Mouse (Mus musculus): ENCODE data around the gene Defb11. TPM values are rescaled to one million over a fixed set of nuclear protein-coding genes. Genes with fewer than 3 reads are reported as not detected.
"Not testable (repeated sequence)": the region's sequence is repeated elsewhere in the genome, so short reads cannot be mapped to it uniquely, and the experiment has no call there.

Gene Defb11
- not detected in 2 replicates for polyA plus RNA-seq (2012; ENCODE audit: insufficient read depth, insufficient read length, missing spikeins)

DNA sequence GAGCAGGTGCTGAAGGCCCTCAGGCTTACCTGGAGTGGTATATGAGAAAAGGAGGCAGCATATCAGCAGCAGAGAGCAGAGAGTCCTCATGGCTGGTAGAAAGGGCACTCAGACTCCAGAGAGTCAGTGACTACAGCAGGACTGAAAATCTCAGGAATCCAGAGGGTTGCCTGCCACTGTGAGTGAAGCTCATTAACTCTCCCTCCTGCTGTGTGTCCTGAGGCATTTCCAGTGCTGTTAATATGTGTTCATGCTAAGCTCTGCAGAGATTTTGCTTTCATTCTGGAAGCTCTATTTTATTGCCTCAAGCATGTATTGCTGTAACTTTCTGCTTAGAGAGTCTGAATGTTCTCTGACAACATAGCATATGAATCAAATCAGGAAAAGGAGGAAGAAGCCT is at the start of gene Defb11:
TSS of gene Defb11 (minus strand) at position 123 of the 400 bp plus-strand sequence.
- H3K27ac ChIP-seq (replicated peaks; ENCODE audit: low read depth, low read length); H3K4me1 ChIP-seq (ENCODE audit: control insufficient read depth, insufficient read depth, insufficient read length, low read length); H3K4me3 ChIP-seq (ENCODE audit: insufficient read depth, low read depth, low read length): not testable (repeated sequence)

GRCm38 (mm10) chr8:21955321-21955720 is 49.1 kb upstream of the Defb11 start:
- Histone ChIP-seq H3K4me1 (ENCODE audit: control insufficient read depth, insufficient read depth, insufficient read length, low read length) (no peaks in the 10 kb centered on the region), H3K27ac (replicated peaks; ENCODE audit: low read depth, low read length) (no peak overlapping the region), H3K4me3 (ENCODE audit: insufficient read depth, low read depth, low read length) (no peak overlapping the region)

GRCm38 (mm10) chr8:21947311-21948017 is 41.3 kb upstream of the Defb11 start:
- Histone ChIP-seq H3K4me3 (ENCODE audit: insufficient read depth, low read depth, low read length) (no peak overlapping the region), H3K27ac (replicated peaks; ENCODE audit: low read depth, low read length) (no peak overlapping the region), H3K4me1 (ENCODE audit: control insufficient read depth, insufficient read depth, insufficient read length, low read length) (no peaks in the 10 kb centered on the region)

- H3K27ac ChIP-seq (replicated peaks; ENCODE audit: low read depth, low read length): no peak within 1 kb of the TSS
- no peaks in the 10 kb centered on the region for H3K4me1 ChIP-seq (ENCODE audit: control insufficient read depth, insufficient read depth, insufficient read length, low read length)
- no peak within 1 kb of the TSS for H3K4me3 ChIP-seq (ENCODE audit: insufficient read depth, low read depth, low read length)
These were observed 40.2 kb upstream of the Defb11 start, which contains the start of gene Defb13 for GRCm38 (mm10) chr8:21946462-21946861. Gene Defb13 (plus strand): TSS chr8:21946762.

- not testable (repeated sequence) for H3K4me3 ChIP-seq (ENCODE audit: insufficient read depth, low read depth, low read length); H3K27ac ChIP-seq (replicated peaks; ENCODE audit: low read depth, low read length); H3K4me1 ChIP-seq (ENCODE audit: control insufficient read depth, insufficient read depth, insufficient read length, low read length)
These were observed 31.8 kb upstream of the Defb11 start, which contains the start of gene Defb35 for GRCm38 (mm10) chr8:21938052-21938451. Gene Defb35 (plus strand): TSS chr8:21938352.

GRCm38 (mm10) chr8:21932610-21933009 is 26.4 kb upstream of the Defb11 start, which contains the start of gene Defb15:
Gene Defb15 (minus strand): TSS chr8:21932710.
- H3K4me1 ChIP-seq (ENCODE audit: control insufficient read depth, insufficient read depth, insufficient read length, low read length): no peaks in the 10 kb centered on the region
- no peak within 1 kb of the TSS for H3K27ac ChIP-seq (replicated peaks; ENCODE audit: low read depth, low read length)
- no peak within 1 kb of the TSS for H3K4me3 ChIP-seq (ENCODE audit: insufficient read depth, low read depth, low read length)

GRCm38 (mm10) chr8:21930754-21931153 is 24.5 kb upstream of the Defb11 start:
- H3K4me1 ChIP-seq (ENCODE audit: control insufficient read depth, insufficient read depth, insufficient read length, low read length); H3K27ac ChIP-seq (replicated peaks; ENCODE audit: low read depth, low read length); H3K4me3 ChIP-seq (ENCODE audit: insufficient read depth, low read depth, low read length): not testable (repeated sequence)

GRCm38 (mm10) chr8:21915625-21916024 is 9.4 kb upstream of the Defb11 start:
- Histone ChIP-seq H3K27ac (replicated peaks; ENCODE audit: low read depth, low read length) (no peak overlapping the region), H3K4me3 (ENCODE audit: insufficient read depth, low read depth, low read length) (no peak overlapping the region), H3K4me1 (ENCODE audit: control insufficient read depth, insufficient read depth, insufficient read length, low read length) (no peaks in the 10 kb centered on the region)

- H3K4me1 ChIP-seq (ENCODE audit: control insufficient read depth, insufficient read depth, insufficient read length, low read length): no peaks in the 10 kb centered on the region
- no peak overlapping the region for H3K27ac ChIP-seq (replicated peaks; ENCODE audit: low read depth, low read length)
- no peak overlapping the region for H3K4me3 ChIP-seq (ENCODE audit: insufficient read depth, low read depth, low read length)
These were observed 6.3 kb upstream of the Defb11 start for GRCm38 (mm10) chr8:21912554-21912953.

DNA sequence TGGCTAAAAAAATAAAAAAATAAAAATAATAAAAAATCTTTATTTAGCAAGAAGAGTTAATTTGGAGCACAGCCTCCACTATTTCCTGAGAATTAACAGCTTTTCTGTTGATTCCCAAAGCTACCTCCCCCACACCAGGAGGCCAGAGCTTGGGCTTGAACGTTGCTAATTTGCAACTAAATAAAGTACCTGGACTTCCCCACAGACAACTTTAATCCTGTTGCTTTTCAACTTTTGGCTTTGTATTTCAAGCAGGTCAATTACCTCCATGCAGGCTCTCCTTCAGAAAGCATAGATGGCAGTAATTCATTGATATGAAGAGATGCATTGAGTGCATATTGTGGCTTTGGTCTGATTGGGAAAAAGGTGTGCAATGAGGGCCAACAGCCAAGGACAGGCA is 5.7 kb upstream of the Defb11 start:
- no peaks in the 10 kb centered on the region for H3K4me1 ChIP-seq (ENCODE audit: control insufficient read depth, insufficient read depth, insufficient read length, low read length)
- no peak overlapping the region for H3K27ac ChIP-seq (replicated peaks; ENCODE audit: low read depth, low read length)
- no peak overlapping the region for H3K4me3 ChIP-seq (ENCODE audit: insufficient read depth, low read depth, low read length)

DNA sequence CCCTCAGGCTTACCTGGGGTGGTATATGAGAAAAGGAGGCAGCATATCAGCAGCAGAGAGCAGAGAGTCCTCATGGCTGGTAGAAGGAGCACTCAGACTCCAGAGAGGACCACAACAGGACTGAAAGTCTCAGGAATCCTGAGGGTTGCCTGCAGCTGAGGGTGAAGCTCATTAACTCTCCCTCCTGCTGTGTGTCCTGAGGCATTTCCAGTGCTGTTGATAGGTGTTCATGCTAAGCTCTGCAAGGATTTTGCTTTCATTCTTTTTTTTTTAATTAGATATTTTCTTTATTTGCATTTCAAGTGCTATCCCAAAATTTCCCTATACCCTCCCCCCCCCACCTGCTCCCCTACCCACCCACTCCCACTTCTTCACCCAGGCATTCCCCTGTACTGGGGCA is 20.9 kb downstream of the Defb11 start, which contains the start of gene Defb9:
TSS of gene Defb9 (minus strand) at position 101 of the 400 bp plus-strand sequence.
- not testable (repeated sequence) for H3K4me1 ChIP-seq (ENCODE audit: control insufficient read depth, insufficient read depth, insufficient read length, low read length); H3K4me3 ChIP-seq (ENCODE audit: insufficient read depth, low read depth, low read length); H3K27ac ChIP-seq (replicated peaks; ENCODE audit: low read depth, low read length)

GRCm38 (mm10) chr8:21858586-21858985 is 47.6 kb downstream of the Defb11 start, which contains the start of gene Defb10:
Gene Defb10 (plus strand): TSS chr8:21858901.
- H3K4me3 ChIP-seq (ENCODE audit: insufficient read depth, low read depth, low read length); H3K4me1 ChIP-seq (ENCODE audit: control insufficient read depth, insufficient read depth, insufficient read length, low read length); H3K27ac ChIP-seq (replicated peaks; ENCODE audit: low read depth, low read length): not testable (repeated sequence)

Other genes with a start within 250 kb of the Defb11 start
- not detected in 2 replicates for gene Defa34, start 240.6 kb downstream of the Defb11 start, polyA plus RNA-seq (2012; ENCODE audit: insufficient read depth, insufficient read length, missing spikeins)
- gene AY761184, start 202.8 kb downstream of the Defb11 start, polyA plus RNA-seq (2012; ENCODE audit: insufficient read depth, insufficient read length, missing spikeins): not detected in 2 replicates
- not detected in 2 replicates for gene Defa24, start 171.9 kb downstream of the Defb11 start, polyA plus RNA-seq (2012; ENCODE audit: insufficient read depth, insufficient read length, missing spikeins)
- not detected in 2 replicates for gene Defb50, start 82.9 kb downstream of the Defb11 start, polyA plus RNA-seq (2012; ENCODE audit: insufficient read depth, insufficient read length, missing spikeins)
- gene Defb2, start 66.5 kb downstream of the Defb11 start, polyA plus RNA-seq (2012; ENCODE audit: insufficient read depth, insufficient read length, missing spikeins): not detected in 2 replicates
- gene Defb10, start 47.5 kb downstream of the Defb11 start, polyA plus RNA-seq (2012; ENCODE audit: insufficient read depth, insufficient read length, missing spikeins): not detected in 2 replicates
- gene Defb9, start 21.0 kb downstream of the Defb11 start, polyA plus RNA-seq (2012; ENCODE audit: insufficient read depth, insufficient read length, missing spikeins): not detected in 2 replicates
- not detected in 2 replicates for gene Defb15, start 26.3 kb upstream of the Defb11 start, polyA plus RNA-seq (2012; ENCODE audit: insufficient read depth, insufficient read length, missing spikeins)
- not detected in 2 replicates for gene Defb35, start 31.9 kb upstream of the Defb11 start, polyA plus RNA-seq (2012; ENCODE audit: insufficient read depth, insufficient read length, missing spikeins)
- not detected in 2 replicates for gene Defb13, start 40.4 kb upstream of the Defb11 start, polyA plus RNA-seq (2012; ENCODE audit: insufficient read depth, insufficient read length, missing spikeins)
- gene Fam90a1a, start 52.3 kb upstream of the Defb11 start, polyA plus RNA-seq (2012; ENCODE audit: insufficient read depth, insufficient read length, missing spikeins): not detected in 2 replicates
- not detected in 2 replicates for gene Ccdc70, start 63.4 kb upstream of the Defb11 start, polyA plus RNA-seq (2012; ENCODE audit: insufficient read depth, insufficient read length, missing spikeins)
- gene Atp7b, start 153.9 kb upstream of the Defb11 start, polyA plus RNA-seq (2012; ENCODE audit: insufficient read depth, insufficient read length, missing spikeins): not detected in 2 replicates
- 4.6 and 7.3 TPM in 2 replicates for gene Alg11, start 154.3 kb upstream of the Defb11 start, polyA plus RNA-seq (2012; ENCODE audit: insufficient read depth, insufficient read length, missing spikeins)
- not detected in 2 replicates for gene Nek5, start 218.6 kb upstream of the Defb11 start, polyA plus RNA-seq (2012; ENCODE audit: insufficient read depth, insufficient read length, missing spikeins)

Measured in brown adipose tissue, adult 24 weeks (tissue).